Mouse (Mus musculus): ENCODE results near the gene Prkd2. TPM values are rescaled to one million over a fixed set of nuclear protein-coding genes. Genes with fewer than 3 reads are reported as not detected.
A peak's percentile ranks its signal among the peaks of the same experiment; 100 is the strongest.

Prkd2 gene
- polyA plus RNA-seq, 1 experiment from 2014 or later: 8.4 TPM

DNA sequence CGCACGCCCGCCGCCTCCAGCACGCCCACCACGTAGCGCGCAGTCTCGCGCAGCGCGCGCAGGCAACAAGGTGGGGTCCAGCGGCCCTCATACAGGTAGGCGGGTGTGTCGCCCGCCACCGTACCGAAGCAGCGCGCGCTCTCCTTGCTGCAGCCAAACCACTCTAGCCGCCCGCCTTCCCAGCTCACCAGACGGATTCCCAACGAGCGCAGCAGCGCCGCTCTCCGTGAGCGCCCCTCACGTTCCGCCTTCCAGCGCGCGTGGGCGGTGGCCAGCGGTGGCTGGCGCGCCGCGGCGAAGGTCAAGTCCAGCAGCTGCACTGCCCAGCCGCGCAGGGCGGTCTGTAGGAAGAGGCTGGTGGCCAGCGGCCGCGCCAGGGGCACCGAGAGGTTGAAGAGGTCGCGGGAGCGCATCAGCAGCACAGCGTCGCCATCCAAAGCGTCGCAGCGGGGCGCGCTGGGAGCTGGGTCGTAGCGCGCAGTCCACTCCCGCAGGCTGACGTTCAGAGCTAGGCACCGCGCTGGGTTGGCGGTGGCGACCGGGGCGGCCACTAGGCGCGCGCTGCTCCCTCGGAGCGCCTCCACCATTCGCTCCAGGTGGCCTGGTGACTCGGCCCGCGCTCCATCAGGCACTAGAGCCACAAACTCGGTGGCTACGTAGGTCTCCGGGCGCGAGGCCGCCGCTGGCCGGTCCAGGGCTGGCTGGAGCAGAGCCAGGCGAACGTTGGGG, 31.6 kb upstream of the Prkd2 start:
- Histone ChIP-seq H3K27ac (ENCODE audit: low read depth, low read length) (no peak overlapping the region), H3K36me3 (ENCODE audit: control insufficient read depth, insufficient read depth, low read length) (peaks cover 5% of the 10 kb centered on the region; the same call in 1 of the 2 replicates), H3K4me2 (peak overlapping the region; percentile 69), H3K4me1 (replicated peaks; ENCODE audit: control insufficient read depth, insufficient read depth, low read length) (peaks cover 8% of the 10 kb centered on the region; the same call in 1 of the 2 replicates), H3K9me3 (ENCODE audit: control insufficient read depth, low read length) (no peaks in the 10 kb centered on the region), H3K27me3 (replicated peaks; ENCODE audit: control insufficient read depth, insufficient read depth, low read length) (peaks cover 20% of the 10 kb centered on the region), H3K4me3 (ENCODE audit: low read depth, low read length) (peak overlapping the region; percentile 38), H3K9ac (ENCODE audit: low read depth, low read length) (no peak overlapping the region)
- DNase-seq (ENCODE audit: low spot score): peak; percentile 58
- ATAC-seq (replicated peaks; ENCODE audit: low FRiP score): no peak
- WGBS: 13% methylated on average over 90 of the region's 90 CpGs

DNA sequence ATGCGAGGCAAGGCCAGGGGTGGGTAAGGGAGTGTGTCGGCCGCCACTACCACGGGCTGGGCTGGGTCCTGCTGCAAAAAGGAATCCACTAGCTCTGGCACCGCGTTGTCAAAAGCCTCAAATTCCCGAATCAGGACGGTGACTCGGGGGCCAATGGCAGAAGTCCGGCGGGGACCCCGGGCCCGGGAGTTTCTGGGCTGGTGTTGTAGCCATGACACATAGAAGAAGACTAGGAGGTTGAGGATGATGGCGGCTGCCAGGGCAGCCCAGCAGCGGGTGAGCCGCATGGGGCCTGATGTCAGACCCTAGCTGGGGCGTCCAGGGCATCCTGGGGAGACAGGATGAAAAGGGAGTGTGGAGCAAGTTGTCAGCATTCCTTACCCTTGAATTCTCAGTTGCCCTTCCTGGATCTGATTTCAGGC, 31.0 kb upstream of the Prkd2 start:
- no peak for DNase-seq (ENCODE audit: low spot score)
- ATAC-seq (replicated peaks; ENCODE audit: low FRiP score): no peak
- Histone ChIP-seq H3K4me1 (replicated peaks; ENCODE audit: control insufficient read depth, insufficient read depth, low read length) (peaks cover 8% of the 10 kb centered on the region; the same call in 1 of the 2 replicates), H3K4me3 (ENCODE audit: low read depth, low read length) (peak overlapping the region; percentile 38), H3K27ac (ENCODE audit: low read depth, low read length) (no peak overlapping the region), H3K36me3 (ENCODE audit: control insufficient read depth, insufficient read depth, low read length) (peaks cover 5% of the 10 kb centered on the region; the same call in 1 of the 2 replicates), H3K27me3 (replicated peaks; ENCODE audit: control insufficient read depth, insufficient read depth, low read length) (peaks cover 20% of the 10 kb centered on the region), H3K4me2 (peak overlapping the region; percentile 69), H3K9me3 (ENCODE audit: control insufficient read depth, low read length) (no peaks in the 10 kb centered on the region), H3K9ac (ENCODE audit: low read depth, low read length) (no peak overlapping the region)
- WGBS: 36% methylated on average over 17 of the region's 17 CpGs

DNA sequence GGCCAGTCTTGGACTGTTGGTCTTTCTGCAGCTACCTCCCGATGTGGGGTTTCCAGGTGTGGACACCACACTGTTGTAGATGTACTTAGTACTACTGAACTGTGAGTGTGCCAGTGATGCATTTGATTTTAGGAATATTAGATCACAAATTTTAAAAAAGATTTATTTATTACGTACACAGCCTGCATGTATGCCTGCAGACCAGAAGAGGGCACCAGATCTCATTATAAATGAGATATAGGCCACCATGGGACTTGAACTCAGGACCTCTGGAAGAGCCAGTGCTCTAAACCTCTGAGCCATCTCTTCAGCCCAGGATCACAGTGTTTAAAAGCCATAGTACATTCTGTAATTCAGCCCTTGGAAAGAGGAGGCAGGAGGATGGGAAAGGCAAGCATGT, 30.2 kb upstream of the Prkd2 start:
- Histone ChIP-seq H3K27ac (ENCODE audit: low read depth, low read length) (no peak overlapping the region), H3K9ac (ENCODE audit: low read depth, low read length) (no peak overlapping the region), H3K27me3 (replicated peaks; ENCODE audit: control insufficient read depth, insufficient read depth, low read length) (peaks cover 20% of the 10 kb centered on the region), H3K9me3 (ENCODE audit: control insufficient read depth, low read length) (no peaks in the 10 kb centered on the region), H3K4me2 (no peak overlapping the region), H3K4me1 (replicated peaks; ENCODE audit: control insufficient read depth, insufficient read depth, low read length) (peaks cover 14% of the 10 kb centered on the region), H3K4me3 (ENCODE audit: low read depth, low read length) (no peak overlapping the region), H3K36me3 (ENCODE audit: control insufficient read depth, insufficient read depth, low read length) (peaks cover 5% of the 10 kb centered on the region; the same call in 1 of the 2 replicates)
- no peak for ATAC-seq (replicated peaks; ENCODE audit: low FRiP score)
- no peak for DNase-seq (ENCODE audit: low spot score)
- 67% methylated on average over 2 of the region's 2 CpGs for WGBS

DNA sequence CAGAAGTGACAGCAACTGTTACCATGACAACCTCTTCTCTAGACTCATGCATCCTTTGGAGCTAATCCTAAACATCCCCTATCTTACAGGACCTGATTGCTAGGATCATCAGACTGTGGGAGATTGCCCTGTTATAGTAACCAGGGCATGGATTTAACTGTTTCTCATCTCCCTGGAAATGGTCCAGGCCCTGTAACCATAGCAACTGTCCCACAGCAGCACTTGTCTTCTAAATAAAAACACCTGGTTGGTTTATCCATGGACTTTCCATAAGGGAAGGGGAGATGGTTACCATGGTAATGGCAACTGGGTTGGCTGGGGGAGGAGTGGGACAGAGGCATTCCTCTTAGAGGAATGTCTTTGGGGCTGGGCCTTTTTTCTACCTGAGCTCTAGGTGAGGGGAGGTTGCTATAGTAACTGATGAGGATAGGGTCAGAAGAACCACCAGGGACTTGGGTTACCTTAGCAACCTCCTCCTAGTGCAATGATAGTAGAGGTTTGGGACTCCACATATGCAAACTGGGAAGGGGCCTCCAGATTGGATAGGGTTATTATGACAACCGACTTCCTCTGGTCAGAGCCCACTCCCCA, 27.3 kb upstream of the Prkd2 start, which contains the start of gene Strn4:
Gene Strn4, plus strand, starts transcription at position 539 of the 591 bp plus-strand sequence.
- no peak for ATAC-seq (replicated peaks; ENCODE audit: low FRiP score)
- H3K4me3 ChIP-seq (ENCODE audit: low read depth, low read length): peak within 1 kb of the TSS; percentile 97
- WGBS: 30% methylated on average over 1 of the region's 1 CpGs
- no peak for DNase-seq (ENCODE audit: low spot score)
- H3K27me3 ChIP-seq (replicated peaks; ENCODE audit: control insufficient read depth, insufficient read depth, low read length): peaks cover 20% of the 10 kb centered on the region
- peaks cover 5% of the 10 kb centered on the region; the same call in 1 of the 2 replicates for H3K36me3 ChIP-seq (ENCODE audit: control insufficient read depth, insufficient read depth, low read length)
- H3K4me1 ChIP-seq (replicated peaks; ENCODE audit: control insufficient read depth, insufficient read depth, low read length): peaks cover 41% of the 10 kb centered on the region
- H3K4me2 ChIP-seq: peak within 1 kb of the TSS; percentile 98
- no peaks in the 10 kb centered on the region for H3K9me3 ChIP-seq (ENCODE audit: control insufficient read depth, low read length)
- peak within 1 kb of the TSS; percentile 96 for H3K27ac ChIP-seq (ENCODE audit: low read depth, low read length)
- H3K9ac ChIP-seq (ENCODE audit: low read depth, low read length): peak within 1 kb of the TSS; percentile 98

GRCm38 (mm10) chr7:16816078-16816474, 26.6 kb upstream of the Prkd2 start:
- Histone ChIP-seq H3K4me1 (replicated peaks; ENCODE audit: control insufficient read depth, insufficient read depth, low read length) (peaks cover 48% of the 10 kb centered on the region), H3K9me3 (ENCODE audit: control insufficient read depth, low read length) (no peaks in the 10 kb centered on the region), H3K36me3 (ENCODE audit: control insufficient read depth, insufficient read depth, low read length) (peaks cover 5% of the 10 kb centered on the region; the same call in 1 of the 2 replicates), H3K27me3 (replicated peaks; ENCODE audit: control insufficient read depth, insufficient read depth, low read length) (peaks cover 13% of the 10 kb centered on the region), H3K9ac (ENCODE audit: low read depth, low read length) (peak overlapping the region; percentile 98), H3K27ac (ENCODE audit: low read depth, low read length) (peak overlapping the region; percentile 96), H3K4me2 (peak overlapping the region; percentile 98), H3K4me3 (ENCODE audit: low read depth, low read length) (peak overlapping the region; percentile 97)
- ATAC-seq (replicated peaks; ENCODE audit: low FRiP score) (peak; percentile 72), DNase-seq (ENCODE audit: low spot score) (peak; percentile 81)
- WGBS: under 1% methylated on average over 36 of the region's 55 CpGs

GRCm38 (mm10) chr7:16816475-16817122, 26.1 kb upstream of the Prkd2 start, which contains the start of gene Fkrp:
TSS of gene Fkrp (minus strand) at chr7:16816732.
- DNase-seq (ENCODE audit: low spot score) (peak; percentile 66), ATAC-seq (replicated peaks; ENCODE audit: low FRiP score) (peak; percentile 66)
- WGBS: under 1% methylated on average over 62 of the region's 64 CpGs
- Histone ChIP-seq H3K27me3 (replicated peaks; ENCODE audit: control insufficient read depth, insufficient read depth, low read length) (peaks cover 8% of the 10 kb centered on the region), H3K36me3 (ENCODE audit: control insufficient read depth, insufficient read depth, low read length) (peaks cover 5% of the 10 kb centered on the region; the same call in 1 of the 2 replicates), H3K4me3 (ENCODE audit: low read depth, low read length) (peak within 1 kb of the TSS; percentile 97), H3K4me1 (replicated peaks; ENCODE audit: control insufficient read depth, insufficient read depth, low read length) (peaks cover 50% of the 10 kb centered on the region), H3K27ac (ENCODE audit: low read depth, low read length) (peak within 1 kb of the TSS; percentile 96), H3K9ac (ENCODE audit: low read depth, low read length) (peak within 1 kb of the TSS; percentile 98), H3K9me3 (ENCODE audit: control insufficient read depth, low read length) (no peaks in the 10 kb centered on the region), H3K4me2 (peak within 1 kb of the TSS; percentile 98)

DNA sequence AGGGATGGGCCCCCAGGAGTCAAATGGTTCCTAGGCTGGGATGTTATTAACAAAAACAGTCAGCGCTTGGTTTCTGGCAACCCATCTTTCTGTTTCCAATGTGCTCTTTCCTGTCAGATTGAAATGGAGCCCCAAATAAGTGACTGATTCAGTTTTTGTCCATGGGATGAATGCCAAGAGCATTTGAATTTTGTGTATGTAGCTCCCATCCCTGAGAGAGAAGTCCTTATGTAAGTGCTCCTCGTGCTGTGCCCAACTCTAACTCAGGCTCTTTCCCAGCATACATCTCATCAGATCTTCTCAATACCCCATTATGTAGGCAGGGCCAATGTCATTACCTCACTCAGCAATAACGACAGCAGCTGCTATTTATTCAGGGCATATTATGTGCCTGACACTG, 25.0 kb upstream of the Prkd2 start:
- Histone ChIP-seq H3K27me3 (replicated peaks; ENCODE audit: control insufficient read depth, insufficient read depth, low read length) (no peaks in the 10 kb centered on the region), H3K9ac (ENCODE audit: low read depth, low read length) (peak overlapping the region; percentile 98), H3K9me3 (ENCODE audit: control insufficient read depth, low read length) (no peaks in the 10 kb centered on the region), H3K4me2 (peak overlapping the region; percentile 98), H3K36me3 (ENCODE audit: control insufficient read depth, insufficient read depth, low read length) (peaks cover 5% of the 10 kb centered on the region; the same call in 1 of the 2 replicates), H3K4me3 (ENCODE audit: low read depth, low read length) (peak overlapping the region; percentile 97), H3K4me1 (replicated peaks; ENCODE audit: control insufficient read depth, insufficient read depth, low read length) (peaks cover 56% of the 10 kb centered on the region), H3K27ac (ENCODE audit: low read depth, low read length) (0 out of 2 replicates have a peak overlapping the region, but pooled peaks have one; percentile 5)
- DNase-seq (ENCODE audit: low spot score) (no peak), ATAC-seq (replicated peaks; ENCODE audit: low FRiP score) (no peak)
- WGBS: 69% methylated on average over 3 of the region's 3 CpGs

DNA sequence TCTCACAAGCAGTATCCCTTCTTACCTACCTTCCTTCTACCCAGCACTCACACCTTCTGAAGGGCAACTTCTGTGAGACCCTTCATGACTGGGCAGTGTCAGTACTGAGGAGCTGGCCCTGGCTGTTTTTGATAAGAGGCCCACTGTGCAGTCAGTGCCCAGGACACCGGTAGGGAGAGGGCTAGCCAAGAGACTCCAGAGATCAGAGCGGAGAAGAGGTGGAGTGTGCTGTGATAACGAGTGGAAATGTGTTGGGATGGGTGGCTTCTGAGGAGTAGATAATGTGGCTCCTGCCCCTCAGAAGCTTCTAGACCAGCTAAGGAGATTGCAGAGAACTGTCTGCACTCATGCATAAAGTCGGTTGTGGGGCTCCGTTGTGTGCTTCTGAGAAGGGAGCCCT, 22.9 kb upstream of the Prkd2 start:
- peaks cover 15% of the 10 kb centered on the region for H3K36me3 ChIP-seq (ENCODE audit: control insufficient read depth, insufficient read depth, low read length)
- no peaks in the 10 kb centered on the region for H3K9me3 ChIP-seq (ENCODE audit: control insufficient read depth, low read length)
- peak overlapping the region; percentile 53 for H3K4me2 ChIP-seq
- peak; percentile 83 for ATAC-seq (replicated peaks; ENCODE audit: low FRiP score)
- peak overlapping the region; percentile 53; the same call in 1 of the 2 replicates for H3K9ac ChIP-seq (ENCODE audit: low read depth, low read length)
- H3K4me1 ChIP-seq (replicated peaks; ENCODE audit: control insufficient read depth, insufficient read depth, low read length): peaks cover 58% of the 10 kb centered on the region
- 35% methylated on average over 5 of the region's 5 CpGs for WGBS
- H3K27me3 ChIP-seq (replicated peaks; ENCODE audit: control insufficient read depth, insufficient read depth, low read length): no peaks in the 10 kb centered on the region
- DNase-seq (ENCODE audit: low spot score): no peak
- no peak overlapping the region for H3K4me3 ChIP-seq (ENCODE audit: low read depth, low read length)
- H3K27ac ChIP-seq (ENCODE audit: low read depth, low read length): peak overlapping the region; percentile 66

Data from liver, embryonic 11.5 days (tissue).